Comparison of ENCODE assay signal across 8 mouse cellular contexts in the genomic region with DNA sequence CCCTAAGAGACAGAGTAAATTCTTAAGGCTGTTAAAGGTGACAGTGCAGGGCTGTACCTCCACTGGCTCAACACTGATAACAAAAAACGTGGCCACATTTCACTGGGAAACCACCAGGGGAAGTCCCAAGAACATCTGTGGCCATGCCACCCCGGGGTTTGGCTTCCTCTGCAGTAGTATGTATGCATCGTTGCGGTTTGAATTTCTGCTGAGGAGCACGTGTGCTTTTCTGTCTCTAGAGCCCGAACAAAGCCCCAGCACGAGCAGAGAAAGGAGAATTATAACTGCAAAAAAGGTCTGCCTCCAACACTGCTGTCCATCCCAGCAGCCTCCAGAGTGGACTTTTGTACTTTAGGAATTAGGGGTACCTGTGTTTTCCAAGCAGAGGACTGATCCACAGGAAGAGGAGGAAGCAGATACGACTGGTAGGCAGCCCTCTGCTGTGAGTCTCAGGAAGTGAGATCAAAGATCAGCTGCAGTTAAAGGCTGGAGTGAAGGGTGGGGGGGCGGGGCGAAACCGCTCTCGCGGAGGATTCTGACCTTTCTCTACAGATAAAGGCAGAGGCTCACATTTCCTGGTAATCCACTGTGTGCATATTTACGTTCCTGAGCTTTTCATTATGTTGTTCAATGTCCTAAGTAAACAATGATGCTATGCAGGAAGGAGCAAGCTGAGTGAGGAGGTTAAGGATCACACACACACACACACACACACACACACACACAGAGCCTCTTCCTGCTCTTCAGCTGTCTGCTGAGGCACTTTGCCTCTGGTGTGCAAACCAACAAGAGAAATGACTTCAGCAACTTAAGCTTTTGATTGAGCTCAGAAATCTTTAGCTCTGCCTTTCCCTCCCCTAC.
A peak's percentile ranks its signal among the peaks of the same experiment; 100 is the strongest.
DNase-seq lines count a peak whose midpoint lies in the region; ATAC-seq and TF ChIP-seq lines count a peak whose summit lies in the region.

No protein-coding gene starts in this region.

- TF ChIP-seq CTCF in left cerebral cortex, adult 2 months (IDR thresholded peaks at IDR 0.05), result no peak
- TF ChIP-seq CTCF in bone marrow macrophage, adult 2 months (IDR thresholded peaks at IDR 0.05; ENCODE audit: low read depth, low read length), result no peak

- intact Hi-C loops in left cerebral cortex, adult 2 months (cut with DNase I), result no loop called here

- 0 out of 2 replicates have a peak overlapping the region, but pooled peaks have one; percentile 7 for H3K9ac ChIP-seq in intestine, embryonic 14.5 days (ENCODE audit: low read length)
- peak overlapping the region; percentile 26; the same call in 1 of the 2 replicates for H3K9ac ChIP-seq in liver, embryonic 15.5 days

- H3K36me3 ChIP-seq in intestine, embryonic 14.5 days (ENCODE audit: control insufficient read depth, insufficient read depth, low read length), result no peaks in the 10 kb centered on the region
- H3K36me3 ChIP-seq in liver, embryonic 15.5 days (replicated peaks), result no peaks in the 10 kb centered on the region

- no peak for DNase-seq in left cerebral cortex, adult 2 months (ENCODE audit: extremely low spot score in 1 of 2, low spot score in 2 of 2)
- no peak for DNase-seq in left cerebral cortex, adult 18-20 months (ENCODE audit: low spot score in 2 of 2)
- peak; percentile 5 for DNase-seq in gastrocnemius, postnatal 10 days
- DNase-seq in intestine, embryonic 14.5 days (ENCODE audit: low spot score), result peak; percentile 80
- DNase-seq in natural killer cell, adult 2 months (ENCODE audit: low spot score in 2 of 2), result peak; percentile 92 to 93
- DNase-seq in thymus, postnatal 10 days (ENCODE audit: low spot score in 2 of 2), result peak; percentile 80 to 85

- H3K4me2 ChIP-seq in intestine, embryonic 14.5 days (ENCODE audit: low read length), result peak overlapping the region; percentile 48
- peak overlapping the region; percentile 63 for H3K4me2 ChIP-seq in liver, embryonic 15.5 days

- no peak for TF ChIP-seq POLR2A in bone marrow macrophage, adult 2 months (IDR thresholded peaks at IDR 0.05; ENCODE audit: borderline replicate concordance, low read depth, low read length)

- peaks cover 19% of the 10 kb centered on the region for H3K4me1 ChIP-seq in bone marrow macrophage, adult 2 months (ENCODE audit: control insufficient read depth, insufficient read depth, low read length)
- no peaks in the 10 kb centered on the region; the same call in 1 of the 2 replicates for H3K4me1 ChIP-seq in intestine, embryonic 14.5 days (replicated peaks; ENCODE audit: control insufficient read depth, insufficient read depth, low read length)
- H3K4me1 ChIP-seq in liver, embryonic 15.5 days (replicated peaks), result peaks cover 22% of the 10 kb centered on the region

- 9% methylated on average over 14 of the region's 14 CpGs for WGBS in intestine, embryonic 14.5 days
- WGBS in liver, embryonic 15.5 days (ENCODE audit: insufficient replicate concordance), result under 1% methylated on average over 14 of the region's 14 CpGs

- H3K27me3 ChIP-seq in intestine, embryonic 14.5 days (replicated peaks; ENCODE audit: control insufficient read depth, insufficient read depth, low read length), result no peaks in the 10 kb centered on the region
- H3K27me3 ChIP-seq in liver, embryonic 15.5 days, result no peaks in the 10 kb centered on the region

- ATAC-seq in intestine, embryonic 14.5 days (replicated peaks; ENCODE audit: low FRiP score, low TSS enrichment, low read depth), result peak; percentile 91
- peak; percentile 86 for ATAC-seq in liver, embryonic 15.5 days (ENCODE audit: insufficient read depth)

- peak overlapping the region; percentile 24 for H3K4me3 ChIP-seq in left cerebral cortex, adult 2 months
- H3K4me3 ChIP-seq in bone marrow macrophage, adult 2 months (ENCODE audit: insufficient read depth, low read length), result peak overlapping the region; percentile 62
- H3K4me3 ChIP-seq in intestine, embryonic 14.5 days (ENCODE audit: low read depth, low read length), result no peak overlapping the region; the same call in 1 of the 2 replicates
- peak overlapping the region; percentile 45 for H3K4me3 ChIP-seq in liver, embryonic 15.5 days (replicated peaks)

- no peak overlapping the region for H3K27ac ChIP-seq in left cerebral cortex, adult 2 months
- H3K27ac ChIP-seq in bone marrow macrophage, adult 2 months (ENCODE audit: insufficient read depth, low read depth, low read length), result peak overlapping the region; percentile 94
- H3K27ac ChIP-seq in intestine, embryonic 14.5 days (ENCODE audit: low read depth), result peak overlapping the region; percentile 71
- H3K27ac ChIP-seq in liver, embryonic 15.5 days (replicated peaks), result peak overlapping the region; percentile 58; the same call in 1 of the 2 replicates

- no peaks in the 10 kb centered on the region for H3K9me3 ChIP-seq in intestine, embryonic 14.5 days (ENCODE audit: control insufficient read depth, low read length)
- H3K9me3 ChIP-seq in liver, embryonic 15.5 days (replicated peaks), result no peaks in the 10 kb centered on the region

Comparison
In these comparisons a context has a peak if more than half of its experiments do, and no peak if none do; other contexts are left out.
1. DNase-seq: peak in gastrocnemius, postnatal 10 days (single experiment), intestine, embryonic 14.5 days (single experiment), natural killer cell, adult 2 months (2 of 2) and thymus, postnatal 10 days (2 of 2); none in left cerebral cortex, adult 2 months (0 of 2) and left cerebral cortex, adult 18-20 months (0 of 2).